Mouse (Mus musculus) erythroblast, embryonic 14.5 days (primary cell): ENCODE measurements around the gene Atxn1.

ENCODE experiments used
- GATA1 ChIP-seq: IDR thresholded peaks from 2 replicates; pipeline ENCODE4 v1.6.1; 2012; ENCODE audit warnings: low read length, inconsistent platforms, mixed read lengths
- TAL1 ChIP-seq: IDR thresholded peaks from 3 replicates; pipeline ENCODE4 v1.6.1; 2012; ENCODE audit warnings: low read length, inconsistent platforms, mixed read lengths

DNA sequence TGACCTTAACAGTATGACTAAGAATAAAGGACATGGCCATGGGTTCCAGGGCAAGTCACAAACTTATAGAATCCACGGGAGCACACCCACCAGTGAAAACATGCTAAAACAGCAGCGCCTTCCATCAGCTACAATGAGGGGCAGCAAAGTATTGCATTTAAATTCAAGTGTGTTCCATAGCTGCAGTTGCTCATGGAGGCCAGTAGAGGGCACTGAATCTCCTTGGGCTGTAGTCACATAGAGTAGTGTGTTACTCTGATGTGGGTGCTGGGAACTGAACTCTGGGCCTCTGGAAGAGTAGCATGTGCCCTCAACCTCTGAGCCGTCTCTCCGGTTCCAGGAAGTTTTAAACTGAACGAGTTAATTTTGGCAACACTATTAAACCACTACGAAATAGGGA lies 268.8 kb downstream of the Atxn1 start:
- TF ChIP-seq GATA1 (no peak), TAL1 (no peak)
